Mouse (Mus musculus): Measurements from ENCODE around the gene Ttc32. TPM values are rescaled to one million over a fixed set of nuclear protein-coding genes. Genes with fewer than 3 reads are reported as not detected.

Gene Ttc32
- polyA plus RNA-seq, 1 experiment from 2014 or later: 22.2 TPM

DNA sequence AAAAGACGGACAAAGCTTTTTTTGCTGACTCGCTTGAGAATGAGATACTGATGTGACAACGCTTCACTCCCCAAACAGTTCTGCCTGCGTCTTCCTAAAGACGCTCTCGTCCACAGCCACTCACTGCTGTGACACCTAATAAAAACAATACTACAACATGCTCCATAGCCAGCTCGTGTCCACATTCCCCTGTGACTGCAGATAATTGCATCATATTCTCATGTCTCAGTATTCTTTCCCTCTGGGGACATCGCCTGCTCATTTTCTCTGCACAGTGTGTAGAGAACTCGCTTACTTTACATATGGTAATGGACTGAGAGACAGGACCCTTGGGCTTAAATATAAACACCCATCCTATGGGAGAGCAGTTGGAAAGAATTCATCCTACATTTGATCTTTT is 6.6 kb downstream of the Ttc32 start:
- 84% methylated on average over 9 of the region's 9 CpGs for WGBS

GRCm38 (mm10) chr12:9040177-9040576 is 10.4 kb downstream of the Ttc32 start:
- Histone ChIP-seq H3K9me3 (ENCODE audit: control insufficient read depth, low read length) (no peaks in the 10 kb centered on the region), H3K27ac (ENCODE audit: low read depth, low read length) (no peak overlapping the region)
- no peak for ATAC-seq (replicated peaks; ENCODE audit: low FRiP score)

More for the DNA sequence above, 6.6 kb downstream of the Ttc32 start:
- DNase-seq (ENCODE audit: low spot score): no peak
- ATAC-seq (replicated peaks; ENCODE audit: low FRiP score): no peak
- Histone ChIP-seq H3K27me3 (replicated peaks; ENCODE audit: control insufficient read depth, insufficient read depth, low read length) (no peaks in the 10 kb centered on the region), H3K9me3 (ENCODE audit: control insufficient read depth, low read length) (no peaks in the 10 kb centered on the region), H3K27ac (ENCODE audit: low read depth, low read length) (no peak overlapping the region), H3K4me3 (ENCODE audit: low read depth, low read length) (no peak overlapping the region), H3K4me1 (replicated peaks; ENCODE audit: control insufficient read depth, insufficient read depth, low read length) (no peaks in the 10 kb centered on the region), H3K9ac (ENCODE audit: low read depth, low read length) (no peak overlapping the region), H3K4me2 (no peak overlapping the region), H3K36me3 (ENCODE audit: control insufficient read depth, insufficient read depth, low read length) (no peaks in the 10 kb centered on the region)

DNA sequence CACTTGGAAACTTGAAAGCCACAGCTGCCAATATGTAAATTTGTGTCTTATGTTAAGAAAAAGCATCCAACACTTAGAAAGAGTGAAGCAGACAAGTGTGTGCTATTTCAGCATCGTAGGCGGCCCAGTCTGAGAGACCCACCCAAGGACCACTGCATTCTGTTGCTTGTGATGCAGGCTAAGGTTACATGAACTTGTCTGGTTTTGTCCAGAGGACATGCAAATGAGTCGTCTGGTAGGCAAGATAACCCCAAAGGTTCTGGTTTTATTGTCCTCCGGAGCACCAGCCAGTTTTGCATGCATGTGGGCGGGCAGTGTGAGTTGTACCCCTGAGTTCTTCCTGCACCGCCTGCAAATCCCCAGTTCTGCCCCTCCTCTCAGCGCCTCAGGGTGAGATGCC is 10.9 kb downstream of the Ttc32 start:
- no peaks in the 10 kb centered on the region for H3K27me3 ChIP-seq (replicated peaks; ENCODE audit: control insufficient read depth, insufficient read depth, low read length)
- no peaks in the 10 kb centered on the region for H3K36me3 ChIP-seq (ENCODE audit: control insufficient read depth, insufficient read depth, low read length)
- DNase-seq (ENCODE audit: low spot score) (no peak), ATAC-seq (replicated peaks; ENCODE audit: low FRiP score) (no peak)
- no peaks in the 10 kb centered on the region for H3K4me1 ChIP-seq (replicated peaks; ENCODE audit: control insufficient read depth, insufficient read depth, low read length)
- no peak overlapping the region for H3K9ac ChIP-seq (ENCODE audit: low read depth, low read length)
- no peak overlapping the region for H3K4me3 ChIP-seq (ENCODE audit: low read depth, low read length)
- 67% methylated on average over 7 of the region's 7 CpGs for WGBS
- H3K4me2 ChIP-seq: no peak overlapping the region
- H3K9me3 ChIP-seq (ENCODE audit: control insufficient read depth, low read length): no peaks in the 10 kb centered on the region
- no peak overlapping the region for H3K27ac ChIP-seq (ENCODE audit: low read depth, low read length)

More at GRCm38 (mm10) chr12:9040177-9040576, 10.4 kb downstream of the Ttc32 start:
- Histone ChIP-seq H3K9ac (ENCODE audit: low read depth, low read length) (no peak overlapping the region), H3K4me1 (replicated peaks; ENCODE audit: control insufficient read depth, insufficient read depth, low read length) (no peaks in the 10 kb centered on the region), H3K4me2 (no peak overlapping the region), H3K4me3 (ENCODE audit: low read depth, low read length) (no peak overlapping the region), H3K36me3 (ENCODE audit: control insufficient read depth, insufficient read depth, low read length) (no peaks in the 10 kb centered on the region), H3K27me3 (replicated peaks; ENCODE audit: control insufficient read depth, insufficient read depth, low read length) (no peaks in the 10 kb centered on the region)
- 68% methylated on average over 5 of the region's 5 CpGs for WGBS
- DNase-seq (ENCODE audit: low spot score): no peak

DNA sequence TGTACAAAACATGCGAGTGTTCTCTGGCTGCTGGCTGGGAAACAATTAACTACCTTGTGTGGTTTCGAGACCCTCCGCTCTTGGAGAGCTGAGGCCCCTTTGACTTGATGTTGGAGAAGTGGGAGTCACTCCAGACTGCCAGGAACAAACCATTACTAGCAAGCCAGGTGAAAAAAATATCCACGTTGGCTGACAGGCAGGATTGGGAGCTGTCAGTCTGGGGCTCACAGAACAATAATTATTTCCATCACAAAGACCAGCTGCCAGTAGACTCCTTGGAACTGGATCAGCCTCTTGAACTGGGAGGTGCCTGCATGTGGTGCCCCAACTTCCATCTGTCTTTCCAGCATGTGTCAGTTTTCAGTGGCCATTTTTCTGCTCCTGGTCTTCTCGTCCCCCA is 12.5 kb downstream of the Ttc32 start:
- ATAC-seq (replicated peaks; ENCODE audit: low FRiP score) (no peak), DNase-seq (ENCODE audit: low spot score) (no peak)
- no peak overlapping the region for H3K9ac ChIP-seq (ENCODE audit: low read depth, low read length)
- WGBS: 85% methylated on average over 5 of the region's 5 CpGs
- no peaks in the 10 kb centered on the region for H3K4me1 ChIP-seq (replicated peaks; ENCODE audit: control insufficient read depth, insufficient read depth, low read length)
- H3K4me3 ChIP-seq (ENCODE audit: low read depth, low read length): no peak overlapping the region
- no peak overlapping the region for H3K27ac ChIP-seq (ENCODE audit: low read depth, low read length)
- H3K36me3 ChIP-seq (ENCODE audit: control insufficient read depth, insufficient read depth, low read length): no peaks in the 10 kb centered on the region
- H3K4me2 ChIP-seq: no peak overlapping the region
- H3K27me3 ChIP-seq (replicated peaks; ENCODE audit: control insufficient read depth, insufficient read depth, low read length): no peaks in the 10 kb centered on the region
- H3K9me3 ChIP-seq (ENCODE audit: control insufficient read depth, low read length): no peaks in the 10 kb centered on the region

GRCm38 (mm10) chr12:9042759-9043158 is 13.0 kb downstream of the Ttc32 start:
- no peak overlapping the region for H3K4me3 ChIP-seq (ENCODE audit: low read depth, low read length)
- H3K27me3 ChIP-seq (replicated peaks; ENCODE audit: control insufficient read depth, insufficient read depth, low read length): no peaks in the 10 kb centered on the region
- no peak overlapping the region for H3K9ac ChIP-seq (ENCODE audit: low read depth, low read length)
- no peaks in the 10 kb centered on the region for H3K4me1 ChIP-seq (replicated peaks; ENCODE audit: control insufficient read depth, insufficient read depth, low read length)
- no peak for ATAC-seq (replicated peaks; ENCODE audit: low FRiP score)
- no peak for DNase-seq (ENCODE audit: low spot score)
- no peaks in the 10 kb centered on the region for H3K9me3 ChIP-seq (ENCODE audit: control insufficient read depth, low read length)
- H3K27ac ChIP-seq (ENCODE audit: low read depth, low read length): no peak overlapping the region
- no peak overlapping the region for H3K4me2 ChIP-seq
- 83% methylated on average over 3 of the region's 3 CpGs for WGBS
- no peaks in the 10 kb centered on the region for H3K36me3 ChIP-seq (ENCODE audit: control insufficient read depth, insufficient read depth, low read length)

- no peak overlapping the region for H3K4me2 ChIP-seq
- DNase-seq (ENCODE audit: low spot score) (no peak), ATAC-seq (replicated peaks; ENCODE audit: low FRiP score) (no peak)
- no peak overlapping the region for H3K27ac ChIP-seq (ENCODE audit: low read depth, low read length)
- no peaks in the 10 kb centered on the region for H3K4me1 ChIP-seq (replicated peaks; ENCODE audit: control insufficient read depth, insufficient read depth, low read length)
- H3K4me3 ChIP-seq (ENCODE audit: low read depth, low read length): no peak overlapping the region
- H3K9me3 ChIP-seq (ENCODE audit: control insufficient read depth, low read length): no peaks in the 10 kb centered on the region
- no peaks in the 10 kb centered on the region for H3K27me3 ChIP-seq (replicated peaks; ENCODE audit: control insufficient read depth, insufficient read depth, low read length)
- H3K36me3 ChIP-seq (ENCODE audit: control insufficient read depth, insufficient read depth, low read length): no peaks in the 10 kb centered on the region
- 84% methylated on average over 7 of the region's 7 CpGs for WGBS
- H3K9ac ChIP-seq (ENCODE audit: low read depth, low read length): no peak overlapping the region
Measured at GRCm38 (mm10) chr12:9044666-9045065, 14.9 kb downstream of the Ttc32 start.

GRCm38 (mm10) chr12:9046674-9047073 is 16.9 kb downstream of the Ttc32 start:
- Histone ChIP-seq H3K36me3 (ENCODE audit: control insufficient read depth, insufficient read depth, low read length) (no peaks in the 10 kb centered on the region), H3K27ac (ENCODE audit: low read depth, low read length) (no peak overlapping the region), H3K4me2 (no peak overlapping the region), H3K9me3 (ENCODE audit: control insufficient read depth, low read length) (no peaks in the 10 kb centered on the region), H3K9ac (ENCODE audit: low read depth, low read length) (no peak overlapping the region), H3K27me3 (replicated peaks; ENCODE audit: control insufficient read depth, insufficient read depth, low read length) (no peaks in the 10 kb centered on the region), H3K4me1 (replicated peaks; ENCODE audit: control insufficient read depth, insufficient read depth, low read length) (no peaks in the 10 kb centered on the region), H3K4me3 (ENCODE audit: low read depth, low read length) (no peak overlapping the region)
- DNase-seq (ENCODE audit: low spot score): no peak
- ATAC-seq (replicated peaks; ENCODE audit: low FRiP score): no peak
- 75% methylated on average over 4 of the region's 4 CpGs for WGBS

- Histone ChIP-seq H3K27ac (ENCODE audit: low read depth, low read length) (no peak overlapping the region), H3K9me3 (ENCODE audit: control insufficient read depth, low read length) (no peaks in the 10 kb centered on the region), H3K4me1 (replicated peaks; ENCODE audit: control insufficient read depth, insufficient read depth, low read length) (no peaks in the 10 kb centered on the region), H3K4me2 (no peak overlapping the region), H3K27me3 (replicated peaks; ENCODE audit: control insufficient read depth, insufficient read depth, low read length) (no peaks in the 10 kb centered on the region), H3K4me3 (ENCODE audit: low read depth, low read length) (no peak overlapping the region), H3K36me3 (ENCODE audit: control insufficient read depth, insufficient read depth, low read length) (no peaks in the 10 kb centered on the region), H3K9ac (ENCODE audit: low read depth, low read length) (no peak overlapping the region)
- ATAC-seq (replicated peaks; ENCODE audit: low FRiP score) (no peak), DNase-seq (ENCODE audit: low spot score) (no peak)
- WGBS: 68% methylated on average over 8 of the region's 8 CpGs
Measured at GRCm38 (mm10) chr12:9048090-9048489, 18.3 kb downstream of the Ttc32 start.

- Histone ChIP-seq H3K27ac (ENCODE audit: low read depth, low read length) (no peak overlapping the region), H3K9me3 (ENCODE audit: control insufficient read depth, low read length) (no peaks in the 10 kb centered on the region), H3K9ac (ENCODE audit: low read depth, low read length) (no peak overlapping the region), H3K27me3 (replicated peaks; ENCODE audit: control insufficient read depth, insufficient read depth, low read length) (no peaks in the 10 kb centered on the region), H3K4me1 (replicated peaks; ENCODE audit: control insufficient read depth, insufficient read depth, low read length) (no peaks in the 10 kb centered on the region), H3K4me2 (no peak overlapping the region), H3K36me3 (ENCODE audit: control insufficient read depth, insufficient read depth, low read length) (no peaks in the 10 kb centered on the region), H3K4me3 (ENCODE audit: low read depth, low read length) (no peak overlapping the region)
- ATAC-seq (replicated peaks; ENCODE audit: low FRiP score) (no peak), DNase-seq (ENCODE audit: low spot score) (no peak)
- 19% methylated on average over 6 of the region's 6 CpGs for WGBS
Measured at GRCm38 (mm10) chr12:9050824-9051223, 21.0 kb downstream of the Ttc32 start.

All from liver, embryonic 11.5 days (tissue).